Mouse (Mus musculus): ENCODE measurements at regions not wholly inside any gene's neighbourhood (a gene's known extent, or its start where the extent isn't known, plus 50 kb on each side); places are given as distances from the start of the nearest gene placed in this dataset.

- no peak for DNase-seq (ENCODE audit: low spot score)
Observed at GRCm38 (mm10) chr12:45745697-45746096, 671.2 kb upstream of the Stxbp6 start.

GRCm38 (mm10) chr12:45744619-45745018, 670.1 kb upstream of the Stxbp6 start:
- DNase-seq (ENCODE audit: low spot score) = no peak

- no peak for DNase-seq (ENCODE audit: low spot score)
Observed at GRCm38 (mm10) chr12:45733661-45734060, 659.2 kb upstream of the Stxbp6 start.

GRCm38 (mm10) chr12:45724565-45725370, 650.3 kb upstream of the Stxbp6 start:
- no peak for DNase-seq (ENCODE audit: low spot score)

- peak; percentile 32 for DNase-seq (ENCODE audit: low spot score)
Observed at GRCm38 (mm10) chr12:45711351-45711750, 636.8 kb upstream of the Stxbp6 start.

GRCm38 (mm10) chr12:45710766-45711165, 636.3 kb upstream of the Stxbp6 start:
- DNase-seq (ENCODE audit: low spot score) = no peak

GRCm38 (mm10) chr12:45689291-45689690, 614.8 kb upstream of the Stxbp6 start:
- no peak for DNase-seq (ENCODE audit: low spot score)

GRCm38 (mm10) chr12:45686765-45687164, 612.3 kb upstream of the Stxbp6 start:
- no peak for DNase-seq (ENCODE audit: low spot score)

- no peak for DNase-seq (ENCODE audit: low spot score)
Observed at GRCm38 (mm10) chr12:45672361-45672760, 597.9 kb upstream of the Stxbp6 start.

- no peak for DNase-seq (ENCODE audit: low spot score)
Observed at GRCm38 (mm10) chr12:45671554-45671948, 597.0 kb upstream of the Stxbp6 start.

- DNase-seq (ENCODE audit: low spot score) = no peak
Observed at GRCm38 (mm10) chr12:45670874-45671553, 596.5 kb upstream of the Stxbp6 start.

- no peak for DNase-seq (ENCODE audit: low spot score)
Observed at GRCm38 (mm10) chr12:45670246-45670873, 595.9 kb upstream of the Stxbp6 start.

GRCm38 (mm10) chr12:45659612-45660011, 585.1 kb upstream of the Stxbp6 start:
- no peak for DNase-seq (ENCODE audit: low spot score)

- no peak for DNase-seq (ENCODE audit: low spot score)
Observed at GRCm38 (mm10) chr12:45656574-45656973, 582.1 kb upstream of the Stxbp6 start.

GRCm38 (mm10) chr12:45648654-45649053, 574.1 kb upstream of the Stxbp6 start:
- no peak for DNase-seq (ENCODE audit: low spot score)

- no peak for DNase-seq (ENCODE audit: low spot score)
Observed at GRCm38 (mm10) chr12:45644180-45644579, 569.7 kb upstream of the Stxbp6 start.

- no peak for DNase-seq (ENCODE audit: low spot score)
Observed at GRCm38 (mm10) chr12:45622830-45623229, 548.3 kb upstream of the Stxbp6 start.

- no peak for DNase-seq (ENCODE audit: low spot score)
Observed at GRCm38 (mm10) chr12:45620056-45620455, 545.5 kb upstream of the Stxbp6 start.

- peak; percentile 60 for DNase-seq (ENCODE audit: low spot score)
Observed at GRCm38 (mm10) chr12:45614509-45615150, 540.1 kb upstream of the Stxbp6 start.

GRCm38 (mm10) chr12:45614074-45614473, 539.6 kb upstream of the Stxbp6 start:
- no peak for DNase-seq (ENCODE audit: low spot score)

GRCm38 (mm10) chr12:45599443-45599842, 524.9 kb upstream of the Stxbp6 start:
- no peak for DNase-seq (ENCODE audit: low spot score)

- peak; percentile 40 for DNase-seq (ENCODE audit: low spot score)
Observed at GRCm38 (mm10) chr12:45597904-45598570, 523.5 kb upstream of the Stxbp6 start.

Data from retina, embryonic 14.5 days (tissue).